Mouse (Mus musculus) neural tube, embryonic 14.5 days (tissue): Measurements from ENCODE around the gene Ccdc66. TPM values are rescaled to one million over a fixed set of nuclear protein-coding genes. Genes with fewer than 3 reads are reported as not detected.

Experiments used
- ATAC-seq: fragments of 200-750 bp; cut with Nextera tagmentation; 2 replicates; pipeline ENCODE4 v1.8.0; 2017; ENCODE audit warnings: low read depth, mild to moderate bottlenecking, moderate TSS enrichment, moderate library complexity
- H3K27ac ChIP-seq: fragments of 300-500 bp; sonication (generic); 2 replicates; pipeline ENCODE4 v1.5.1; 2014; ENCODE audit warnings: low read depth, mild to moderate bottlenecking, control low read depth, low read length, moderate library complexity, mixed read lengths
- H3K27me3 ChIP-seq: fragments of 300-500 bp; sonication (generic); 2 replicates; pipeline ENCODE4 v1.6.1; 2014; ENCODE audit warnings: low read length; ENCODE audit not compliant: control insufficient read depth, insufficient read depth
- H3K36me3 ChIP-seq: fragments of 300-500 bp; sonication (generic); 2 replicates; pipeline ENCODE4 v1.6.1; 2014; ENCODE audit warnings: low read length, mixed read lengths; ENCODE audit not compliant: control insufficient read depth, insufficient read depth
- H3K4me1 ChIP-seq: fragments of 300-500 bp; sonication (generic); 2 replicates; pipeline ENCODE4 v1.6.1; 2014; ENCODE audit warnings: low read length; ENCODE audit not compliant: control insufficient read depth, insufficient read depth
- H3K4me2 ChIP-seq: fragments of 300-500 bp; sonication (generic); 2 replicates; pipeline ENCODE4 v1.6.1; 2014; ENCODE audit warnings: mild to moderate bottlenecking, low read depth, low read length, control low read depth
- H3K4me3 ChIP-seq: fragments of 300-500 bp; sonication (generic); 2 replicates; pipeline ENCODE4 v1.5.1; 2014; ENCODE audit warnings: low read depth, low read length, control low read depth, mixed read lengths
- H3K9ac ChIP-seq: fragments of 300-500 bp; sonication (generic); replicated peaks from 2 replicates; pipeline ENCODE4 v1.6.1; 2014; ENCODE audit warnings: low read depth, mild to moderate bottlenecking, control low read depth, low read length, mixed read lengths
- H3K9me3 ChIP-seq: fragments of 300-500 bp; sonication (generic); 2 replicates; pipeline ENCODE4 v1.6.1; 2016; ENCODE audit warnings: low read length; ENCODE audit not compliant: control insufficient read depth
- WGBS: fragments of 180-500 bp; shearing (Covaris S2); extraction: QIAGEN DNeasy Blood & Tissue Kit; methylation state at CpG from one replicate; pipeline ENCODE4 v1.1.7; 2014; 5-methylcytosine and 5-hydroxymethylcytosine counted together
- polyA plus RNA-seq: library from polyadenylated mRNA; unstranded; fragments of >200 nt; fragmentation: Nextera tagmentation; extraction: Ambion mirVana; gene quantifications from 2 replicates; pipeline ENCODE4 v1.2.1, GENCODE M21; 2014

Ccdc66 gene
- polyA plus RNA-seq, 1 experiment from 2014 or later: 13.9 TPM

GRCm38 (mm10) chr14:27444851-27445281, 63.4 kb downstream of the Ccdc66 start:
- no peak for ATAC-seq
- Histone ChIP-seq H3K36me3 (peaks cover 36% of the 10 kb centered on the region), H3K4me1 (no peaks in the 10 kb centered on the region), H3K27me3 (no peaks in the 10 kb centered on the region), H3K4me3 (no peak overlapping the region), H3K4me2 (no peak overlapping the region), H3K9me3 (no peaks in the 10 kb centered on the region), H3K9ac (no peak overlapping the region), H3K27ac (no peak overlapping the region)
- 77% methylated on average over 2 of the region's 2 CpGs for WGBS

GRCm38 (mm10) chr14:27440921-27441320, 67.3 kb downstream of the Ccdc66 start:
- no peak overlapping the region for H3K4me2 ChIP-seq
- peaks cover 23% of the 10 kb centered on the region for H3K36me3 ChIP-seq
- H3K9ac ChIP-seq: no peak overlapping the region
- no peaks in the 10 kb centered on the region for H3K9me3 ChIP-seq
- no peaks in the 10 kb centered on the region for H3K27me3 ChIP-seq
- ATAC-seq: no peak
- no peak overlapping the region for H3K27ac ChIP-seq
- no peak overlapping the region for H3K4me3 ChIP-seq
- no peaks in the 10 kb centered on the region for H3K4me1 ChIP-seq

- ATAC-seq: no peak
- no peak overlapping the region for H3K27ac ChIP-seq
- no peaks in the 10 kb centered on the region for H3K4me1 ChIP-seq
- WGBS: 88% methylated on average over 3 of the region's 3 CpGs
- peaks cover under 1% of the 10 kb centered on the region; the same call in 1 of the 2 replicates for H3K36me3 ChIP-seq
- no peak overlapping the region for H3K4me3 ChIP-seq
- no peak overlapping the region for H3K4me2 ChIP-seq
- no peaks in the 10 kb centered on the region for H3K27me3 ChIP-seq
- H3K9ac ChIP-seq: no peak overlapping the region
- H3K9me3 ChIP-seq: no peaks in the 10 kb centered on the region
Measured at GRCm38 (mm10) chr14:27436826-27437225, 71.4 kb downstream of the Ccdc66 start.

GRCm38 (mm10) chr14:27436116-27436515, 72.1 kb downstream of the Ccdc66 start:
- no peaks in the 10 kb centered on the region; the same call in 1 of the 2 replicates for H3K36me3 ChIP-seq
- ATAC-seq: no peak
- H3K4me1 ChIP-seq: no peaks in the 10 kb centered on the region
- H3K27ac ChIP-seq: no peak overlapping the region
- no peak overlapping the region for H3K4me2 ChIP-seq
- H3K9ac ChIP-seq: no peak overlapping the region
- H3K4me3 ChIP-seq: no peak overlapping the region
- H3K27me3 ChIP-seq: no peaks in the 10 kb centered on the region
- H3K9me3 ChIP-seq: no peaks in the 10 kb centered on the region
- 97% methylated on average over 1 of the region's 1 CpGs for WGBS

GRCm38 (mm10) chr14:27432064-27432463, 76.2 kb downstream of the Ccdc66 start:
- Histone ChIP-seq H3K4me1 (0 out of 2 replicates have a peak, but pooled peaks cover 3% of the 10 kb centered on the region), H3K9me3 (0 out of 2 replicates have a peak, but pooled peaks cover 6% of the 10 kb centered on the region), H3K4me3 (no peak overlapping the region), H3K4me2 (no peak overlapping the region), H3K36me3 (no peaks in the 10 kb centered on the region; the same call in 1 of the 2 replicates), H3K27me3 (no peaks in the 10 kb centered on the region), H3K27ac (no peak overlapping the region), H3K9ac (no peak overlapping the region)
- no peak for ATAC-seq
- 99% methylated on average over 2 of the region's 2 CpGs for WGBS

Other genes with a start within 250 kb of the Ccdc66 start
- gene Fam208a, start 79.6 kb downstream of the Ccdc66 start, polyA plus RNA-seq: 20.9 and 24.3 TPM in 2 replicates
- 61.7 and 117 TPM in 2 replicates for gene Erc2, start 114.0 kb upstream of the Ccdc66 start, polyA plus RNA-seq